16 mouse cellular contexts compared by ENCODE assay signal in the genomic region with DNA sequence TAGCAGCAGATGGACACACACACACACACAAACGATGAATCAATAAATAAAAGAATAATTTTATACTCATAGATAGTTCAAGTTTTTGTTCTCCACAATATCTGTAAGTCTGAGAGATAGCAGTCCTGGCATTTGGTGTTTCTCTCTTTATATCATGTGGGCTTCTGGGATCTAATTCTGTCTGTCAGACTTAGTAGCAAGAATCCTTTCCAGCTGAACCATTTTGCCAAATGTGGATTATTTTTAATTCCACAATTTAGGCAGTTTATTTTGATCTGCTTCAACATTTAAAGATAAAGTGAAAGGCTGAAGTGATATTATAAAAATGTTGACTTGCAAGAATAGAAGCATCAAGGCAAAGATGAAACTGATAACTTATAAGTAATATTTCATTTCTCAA.
"Had no signal": no experiment of that assay in that cellular context is flagged by ENCODE, and none has a peak within 500 bp of the region (broad histone marks: within the 10 kb centered on the region; RNA-seq: fewer than 3 reads in every experiment).

No protein-coding gene starts in this region.

- H3K9ac ChIP-seq: liver, embryonic 15.5 days; liver, postnatal 0 days; lung, embryonic 15.5 days; midbrain, embryonic 13.5 days; midbrain, embryonic 15.5 days; neural tube, embryonic 12.5 days had no signal

- H3K27ac ChIP-seq: liver, embryonic 15.5 days; lung, embryonic 15.5 days; macrophage; midbrain, embryonic 13.5 days; midbrain, embryonic 15.5 days; neural tube, embryonic 12.5 days had no signal

- H3K36me3 ChIP-seq: liver, embryonic 15.5 days; lung, embryonic 15.5 days; midbrain, embryonic 13.5 days; midbrain, embryonic 15.5 days; neural tube, embryonic 12.5 days had no signal

- H3K9me3 ChIP-seq: liver, embryonic 15.5 days; lung, embryonic 15.5 days; megakaryocyte, embryonic 14.5 days; midbrain, embryonic 13.5 days; midbrain, embryonic 15.5 days; neural tube, embryonic 12.5 days had no signal

- H3K27me3 ChIP-seq: liver, embryonic 15.5 days; lung, embryonic 15.5 days; megakaryocyte, embryonic 14.5 days; midbrain, embryonic 13.5 days; midbrain, embryonic 15.5 days; neural tube, embryonic 12.5 days had no signal

- ATAC-seq: liver, postnatal 0 days; lung, postnatal 0 days; midbrain, embryonic 13.5 days; midbrain, embryonic 15.5 days had no signal

- H3K4me3 ChIP-seq: liver, embryonic 15.5 days; lung, embryonic 15.5 days; megakaryocyte, embryonic 14.5 days; midbrain, embryonic 13.5 days; midbrain, embryonic 15.5 days; neural tube, embryonic 12.5 days had no signal

- H3K4me2 ChIP-seq: liver, embryonic 15.5 days; lung, embryonic 15.5 days; midbrain, embryonic 13.5 days; midbrain, embryonic 15.5 days; neural tube, embryonic 12.5 days had no signal

- H3K4me1 ChIP-seq: liver, embryonic 15.5 days; lung, embryonic 15.5 days; megakaryocyte, embryonic 14.5 days; midbrain, embryonic 13.5 days; midbrain, embryonic 15.5 days; neural tube, embryonic 12.5 days had no signal

- DNase-seq: liver, postnatal 0 days; lung, adult 2 months; lung, postnatal 14 days; lung, postnatal 36 days; right cerebral cortex, postnatal 14 days; thymus, adult 2 months; thymus, postnatal 25 days; thymus, postnatal 4 days had no signal
